Mouse (Mus musculus) ES-E14 (cell line): ENCODE results near the gene Spin2d. TPM values are rescaled to one million over a fixed set of nuclear protein-coding genes. Genes with fewer than 3 reads are reported as not detected.
"Not testable (repeated sequence)": the region's sequence is repeated elsewhere in the genome, so short reads cannot be mapped to it uniquely, and the experiment has no call there.

Experiments
- DNase-seq: peaks from one replicate; pipeline ENCODE4 v3.0.0-alpha.2; 2013; ENCODE audit warnings: low read depth, low spot score
- H3K27ac ChIP-seq: 2 replicates; pipeline ENCODE4 v1.5.1; 2012; ENCODE audit warnings: low read depth, mild to moderate bottlenecking, low read length, moderate library complexity, mixed read lengths; ENCODE audit not compliant: poor library complexity, insufficient read depth, severe bottlenecking
- H3K36me3 ChIP-seq: 2 replicates; pipeline ENCODE4 v1.6.1; 2012; ENCODE audit warnings: mild to moderate bottlenecking, low read length, moderate library complexity, mixed read lengths; ENCODE audit not compliant: control insufficient read depth, poor library complexity, insufficient read depth, severe bottlenecking
- H3K4me1 ChIP-seq, 2 experiments: fragments of 150-350 bp in 1 of 2; sonication (generic) in 1 of 2; 2 replicates each; pipeline ENCODE4 v1.6.1; 2012; ENCODE audit warnings: low read length in 2 of 2, mild to moderate bottlenecking in 1 of 2, mixed read lengths in 1 of 2; ENCODE audit not compliant: control insufficient read depth in 2 of 2, insufficient read depth in 2 of 2, poor library complexity in 1 of 2
- H3K4me3 ChIP-seq, 2 experiments: fragments of 150-350 bp in 1 of 2; sonication (generic) in 1 of 2; 2 replicates each; pipeline ENCODE4 v1.5.1; 2012; ENCODE audit warnings: low read length in 2 of 2, low read depth in 1 of 2, mild to moderate bottlenecking in 1 of 2, mixed read lengths in 1 of 2; ENCODE audit not compliant: insufficient read depth in 1 of 2, poor library complexity in 1 of 2, severe bottlenecking in 1 of 2
- H3K9ac ChIP-seq: 2 replicates; pipeline ENCODE4 v1.6.1; 2012; ENCODE audit warnings: low read depth, mild to moderate bottlenecking, low read length, mixed read lengths; ENCODE audit not compliant: poor library complexity, insufficient read depth, severe bottlenecking
- H3K9me3 ChIP-seq: fragments of 150-350 bp; sonication (generic); 2 replicates; pipeline ENCODE4 v1.6.1; 2012; ENCODE audit warnings: low read depth, mild to moderate bottlenecking, low read length; ENCODE audit not compliant: control insufficient read depth, insufficient read depth
- CHD2 ChIP-seq: IDR thresholded peaks from 2 replicates; pipeline ENCODE4 v1.6.1; 2014; ENCODE audit warnings: mild to moderate bottlenecking, low read depth, low read length, inconsistent platforms
- HCFC1 ChIP-seq: IDR thresholded peaks from 2 replicates; pipeline ENCODE4 v1.6.1; 2012; ENCODE audit warnings: low read length, inconsistent platforms, borderline replicate concordance; ENCODE audit not compliant: insufficient read depth
- MAFK ChIP-seq: IDR thresholded peaks from 2 replicates; pipeline ENCODE4 v1.6.1; 2014; ENCODE audit warnings: mild to moderate bottlenecking, low read depth, low read length, inconsistent platforms; ENCODE audit not compliant: insufficient read depth
- ZC3H11A ChIP-seq: IDR thresholded peaks from 2 replicates; pipeline ENCODE4 v1.6.1; 2012; ENCODE audit warnings: low read depth, mild to moderate bottlenecking, inconsistent platforms, low read length, borderline replicate concordance
- ZNF384 ChIP-seq: IDR thresholded peaks from 2 replicates; pipeline ENCODE4 v1.6.1; 2012; ENCODE audit warnings: low read depth, low read length, inconsistent platforms
- in situ Hi-C, 2 experiments: fragments of 600-800 bp; cut with MboI; formaldehyde crosslinking; loops; one replicate each; pipeline ENCODE4 v1.15.1; 2025; ENCODE audit warnings: low sequenced_read_pairs in 2 of 2, inconsistent platforms in 1 of 2; ENCODE audit not compliant: unreplicated experiment in 2 of 2
- total RNA-seq: library from RNA; depleted of rRNA; stranded (reverse); fragments of 300-350 nt; gene quantifications from 2 replicates; pipeline ENCODE4 v1.2.3, GENCODE M21; 2012; rRNA removed

Gene Spin2d
- not detected in 2 replicates for total RNA-seq

DNA sequence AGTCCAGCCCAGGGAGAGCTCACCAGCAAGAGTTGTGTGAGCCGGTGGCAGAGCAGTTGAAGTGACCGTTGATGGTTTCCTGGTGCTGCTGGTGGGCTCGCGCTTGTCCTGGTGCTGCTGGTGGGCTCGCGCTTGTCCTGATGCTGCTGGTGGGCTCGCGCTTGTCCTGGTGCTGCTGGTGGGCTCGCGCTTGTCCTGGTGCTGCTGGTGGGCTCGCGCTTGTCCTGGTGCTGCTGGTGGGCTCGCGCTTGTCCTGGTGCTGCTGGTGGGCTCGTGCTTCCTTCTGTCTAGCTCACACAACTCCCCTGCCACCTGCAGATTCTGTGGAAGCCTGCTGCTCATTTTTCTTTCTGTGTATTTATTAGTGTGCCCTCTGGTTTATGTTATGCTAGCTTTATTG, at the start of gene Spin2d:
Gene Spin2d (minus strand): TSS at position 101 of the 400 bp plus-strand sequence.
- DNase-seq, H3K9me3 ChIP-seq, H3K27ac ChIP-seq, H3K4me3 ChIP-seq, H3K4me1 ChIP-seq, in situ Hi-C loops, H3K9ac ChIP-seq, H3K36me3 ChIP-seq: not testable (repeated sequence)

GRCm38 (mm10) chrX:73225365-73225764, 48.6 kb upstream of the Spin2d start:
- DNase-seq, result no peak
- Histone ChIP-seq H3K36me3 (no peaks in the 10 kb centered on the region), H3K9ac (no peak overlapping the region), H3K4me1 (no peaks in the 10 kb centered on the region), H3K4me3 (no peak overlapping the region), H3K9me3 (no peaks in the 10 kb centered on the region), H3K27ac (no peak overlapping the region)
- TF ChIP-seq CHD2 (no peak), ZNF384 (no peak), ZC3H11A (no peak), HCFC1 (no peak), MAFK (no peak)
- in situ Hi-C loops, result no loop called here

GRCm38 (mm10) chrX:73213819-73214564, 37.2 kb upstream of the Spin2d start, which contains the start of gene Xlr4b:
Xlr4b (plus strand) TSS chrX:73214333.
- H3K36me3 ChIP-seq, DNase-seq, H3K4me3 ChIP-seq, H3K4me1 ChIP-seq, H3K27ac ChIP-seq, H3K9ac ChIP-seq, in situ Hi-C loops, H3K9me3 ChIP-seq: not testable (repeated sequence)

- H3K9ac ChIP-seq, H3K9me3 ChIP-seq, H3K4me1 ChIP-seq, H3K27ac ChIP-seq, DNase-seq, H3K4me3 ChIP-seq, H3K36me3 ChIP-seq, in situ Hi-C loops: not testable (repeated sequence)
Measured at GRCm38 (mm10) chrX:73191934-73192333, 15.1 kb upstream of the Spin2d start, which contains the start of gene Xlr3b. Xlr3b (plus strand) TSS chrX:73192207.

DNA sequence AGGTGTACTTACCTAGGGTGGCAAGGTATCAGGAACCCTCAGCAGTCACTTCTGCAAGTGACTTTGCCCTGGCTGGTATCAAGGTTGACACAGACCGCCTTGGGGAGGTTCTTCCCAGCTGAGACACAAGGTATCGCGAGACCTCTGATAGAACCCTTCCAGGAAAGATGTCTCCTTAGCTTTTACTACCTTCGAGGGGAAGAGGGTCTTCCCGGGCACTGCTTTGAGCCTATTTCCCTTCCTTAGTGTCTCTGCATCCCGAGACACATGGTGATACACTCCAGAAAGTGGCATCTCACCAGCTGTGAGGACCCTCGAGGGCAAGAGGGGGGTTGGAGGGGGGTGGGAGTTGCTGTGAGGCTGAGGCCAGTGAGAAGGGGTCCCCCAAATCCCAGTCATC, 27.4 kb downstream of the Spin2d start, which contains the start of gene DXBay18:
Gene DXBay18 (minus strand): TSS at position 101 of the 400 bp plus-strand sequence.
- H3K27ac ChIP-seq, DNase-seq, H3K9me3 ChIP-seq, H3K4me3 ChIP-seq, H3K36me3 ChIP-seq, in situ Hi-C loops, H3K4me1 ChIP-seq, H3K9ac ChIP-seq: not testable (repeated sequence)

DNA sequence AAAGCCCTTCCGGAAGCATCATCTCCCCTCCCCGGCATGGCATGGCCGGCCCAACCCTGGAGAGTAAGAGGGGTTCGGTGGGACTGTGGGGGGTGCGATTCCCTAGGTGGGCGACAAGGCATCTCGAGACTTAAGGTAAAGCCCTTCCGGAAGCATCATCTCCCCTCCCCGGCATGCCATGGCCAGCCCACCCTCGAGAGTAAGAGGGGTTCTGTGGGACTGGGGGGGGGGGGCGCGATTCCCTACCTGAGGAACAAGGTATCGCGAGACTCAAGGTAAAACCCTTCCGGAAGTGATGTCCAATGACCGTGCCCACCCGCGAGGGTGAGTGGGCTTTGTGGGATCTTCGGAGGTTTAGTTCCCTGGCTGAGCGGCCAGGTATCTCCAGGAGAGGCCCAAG, 28.3 kb downstream of the Spin2d start, which contains the start of gene Xlr5b:
Gene Xlr5b (plus strand): TSS at position 301 of the 400 bp plus-strand sequence.
- H3K4me1 ChIP-seq, H3K9me3 ChIP-seq, DNase-seq, in situ Hi-C loops, H3K4me3 ChIP-seq, H3K36me3 ChIP-seq, H3K27ac ChIP-seq, H3K9ac ChIP-seq: not testable (repeated sequence)

DNA sequence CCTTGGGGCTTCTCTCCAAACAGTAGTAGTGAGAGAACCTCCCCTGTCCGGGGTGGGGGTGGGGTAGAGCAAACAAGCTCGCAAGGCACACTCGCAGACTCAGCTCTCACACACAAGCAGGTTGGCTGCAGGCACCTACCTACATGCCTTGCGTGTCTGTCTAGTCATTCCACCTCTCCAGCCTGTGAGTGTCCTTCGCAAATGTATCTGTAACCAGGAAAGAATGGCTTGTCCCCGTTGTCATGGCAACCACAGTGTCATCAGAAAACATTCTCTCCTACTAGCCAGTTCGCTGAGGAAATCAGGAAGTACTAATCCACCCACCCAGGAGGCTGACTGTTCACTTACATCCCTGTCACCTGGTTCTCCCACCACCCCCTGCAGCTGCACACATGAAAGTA, 33.6 kb downstream of the Spin2d start:
- H3K36me3 ChIP-seq, H3K4me3 ChIP-seq: not testable (repeated sequence)

More for the DNA sequence above, 33.6 kb downstream of the Spin2d start:
- H3K9ac ChIP-seq, in situ Hi-C loops, DNase-seq, H3K27ac ChIP-seq, H3K4me1 ChIP-seq, H3K9me3 ChIP-seq: not testable (repeated sequence)
